In genomic region chr2:159067506-159067905, GRCm38 (mm10) we compare ENCODE assay signal across 31 mouse cellular contexts.
DNase-seq lines count a peak whose midpoint lies in the region; ATAC-seq and TF ChIP-seq lines count a peak whose summit lies in the region.
"Had no signal": no experiment of that assay in that cellular context is flagged by ENCODE, and none has a peak within 500 bp of the region (broad histone marks: within the 10 kb centered on the region; RNA-seq: fewer than 3 reads in every experiment).

No protein-coding gene starts in this region.

- no peak overlapping the region for H3K27ac ChIP-seq in kidney, postnatal 0 days
- no peak overlapping the region for H3K27ac ChIP-seq in kidney, embryonic 16.5 days (ENCODE audit: low read length)
- no peak overlapping the region for H3K27ac ChIP-seq in ES-Bruce4 (ENCODE audit: insufficient read depth, low read length)
- H3K27ac ChIP-seq in midbrain, embryonic 14.5 days (replicated peaks; ENCODE audit: low read depth, low read length) = no peak overlapping the region
- H3K27ac ChIP-seq: embryonic facial prominence, embryonic 15.5 days; forebrain, embryonic 12.5 days; hindbrain, postnatal 0 days; midbrain, embryonic 15.5 days; neural tube, embryonic 15.5 days had no signal

- no peak overlapping the region for H3K4me2 ChIP-seq in kidney, postnatal 0 days (ENCODE audit: low read length)
- H3K4me2 ChIP-seq in kidney, embryonic 16.5 days (replicated peaks; ENCODE audit: low read depth, low read length) = no peak overlapping the region
- H3K4me2 ChIP-seq in midbrain, embryonic 14.5 days (ENCODE audit: low read length) = no peak overlapping the region
- H3K4me2 ChIP-seq: embryonic facial prominence, embryonic 15.5 days; forebrain, embryonic 12.5 days; heart, embryonic 11.5 days; midbrain, embryonic 15.5 days; neural tube, embryonic 15.5 days had no signal

- 0 out of 2 replicates have a peak, but pooled peaks cover 2% of the 10 kb centered on the region for H3K4me1 ChIP-seq in kidney, postnatal 0 days (replicated peaks; ENCODE audit: insufficient read depth, low read length)
- 0 out of 2 replicates have a peak, but pooled peaks cover 4% of the 10 kb centered on the region for H3K4me1 ChIP-seq in kidney, embryonic 16.5 days (ENCODE audit: insufficient read depth, low read length)
- H3K4me1 ChIP-seq in ES-Bruce4 (ENCODE audit: control insufficient read depth, insufficient read depth, low read length) = peaks cover 2% of the 10 kb centered on the region
- H3K4me1 ChIP-seq in midbrain, embryonic 14.5 days (ENCODE audit: control insufficient read depth, insufficient read depth, low read length) = no peaks in the 10 kb centered on the region

- no peaks in the 10 kb centered on the region for H3K36me3 ChIP-seq in kidney, postnatal 0 days (ENCODE audit: insufficient read depth, low read length)
- no peaks in the 10 kb centered on the region for H3K36me3 ChIP-seq in kidney, embryonic 16.5 days (ENCODE audit: insufficient read depth, low read length)
- H3K36me3 ChIP-seq in ES-Bruce4 (ENCODE audit: control insufficient read depth, insufficient read depth, low read length, poor library complexity, severe bottlenecking) = no peaks in the 10 kb centered on the region
- H3K36me3 ChIP-seq in midbrain, embryonic 14.5 days (ENCODE audit: control insufficient read depth, insufficient read depth, low read length) = no peaks in the 10 kb centered on the region
- H3K36me3 ChIP-seq: embryonic facial prominence, embryonic 15.5 days; forebrain, embryonic 12.5 days; midbrain, embryonic 15.5 days; neural tube, embryonic 15.5 days had no signal

- H3K4me3 ChIP-seq in kidney, postnatal 0 days (replicated peaks; ENCODE audit: low read depth, low read length) = no peak overlapping the region
- H3K4me3 ChIP-seq in kidney, embryonic 16.5 days (ENCODE audit: low read length) = no peak overlapping the region
- no peak overlapping the region for H3K4me3 ChIP-seq in ES-Bruce4 (ENCODE audit: low read depth, low read length)
- no peak overlapping the region for H3K4me3 ChIP-seq in midbrain, embryonic 14.5 days (replicated peaks; ENCODE audit: low read depth, low read length)
- H3K4me3 ChIP-seq: embryonic facial prominence, embryonic 15.5 days; forebrain, embryonic 12.5 days; midbrain, embryonic 15.5 days; neural tube, embryonic 15.5 days had no signal

- DNase-seq in heart, adult 11 months = peak; percentile 76
- no peak for DNase-seq in heart, postnatal 4 days
- DNase-seq in kidney, postnatal 0 days (ENCODE audit: low spot score) = no peak
- DNase-seq in embryo, embryonic 10.5 days (ENCODE audit: low spot score) = peak; percentile 45
- no peak for DNase-seq in midbrain, embryonic 14.5 days
- DNase-seq: adrenal gland, adult 2 months; adrenal gland, postnatal 36 days; cerebellum, adult 18-20 months; cerebellum, postnatal 25 days; forebrain, postnatal 0 days; gastrocnemius, postnatal 10 days; heart, adult 18-20 months; kidney, adult 11 months; kidney, postnatal 10 days; layer of hippocampus, postnatal 36 days; liver; lung, postnatal 10 days; right cerebral cortex, adult 18-20 months; spleen, adult 18-20 months; thymus, adult 18-20 months; thymus, postnatal 25 days had no signal

- H3K27me3 ChIP-seq in kidney, postnatal 0 days (ENCODE audit: insufficient read depth, low read length) = no peaks in the 10 kb centered on the region
- no peaks in the 10 kb centered on the region for H3K27me3 ChIP-seq in kidney, embryonic 16.5 days (ENCODE audit: insufficient read depth, low read length)
- peaks cover 3% of the 10 kb centered on the region; the same call in 1 of the 2 replicates for H3K27me3 ChIP-seq in ES-Bruce4 (ENCODE audit: control insufficient read depth, insufficient read depth, low read length, poor library complexity, severe bottlenecking)
- no peaks in the 10 kb centered on the region for H3K27me3 ChIP-seq in midbrain, embryonic 14.5 days (ENCODE audit: control insufficient read depth, insufficient read depth, low read length)
- H3K27me3 ChIP-seq: embryonic facial prominence, embryonic 15.5 days had no signal

- 0 out of 2 replicates have a peak, but pooled peaks have one; percentile 15 for TF ChIP-seq CTCF in kidney, postnatal 0 days (IDR thresholded peaks at IDR 0.05; ENCODE audit: low read depth)
- peak; percentile 23 for TF ChIP-seq CTCF in ES-Bruce4 (IDR thresholded peaks at IDR 0.05; ENCODE audit: low read depth, low read length)

- 67% methylated on average over 7 of the region's 7 CpGs for WGBS in kidney, postnatal 0 days
- 65% methylated on average over 7 of the region's 7 CpGs for WGBS in kidney, embryonic 16.5 days
- 61% methylated on average over 7 of the region's 7 CpGs for WGBS in midbrain, embryonic 14.5 days

- no peak overlapping the region for H3K9ac ChIP-seq in kidney, postnatal 0 days (ENCODE audit: low read depth, low read length)
- H3K9ac ChIP-seq in kidney, embryonic 16.5 days (replicated peaks; ENCODE audit: low read length) = no peak overlapping the region
- no peak overlapping the region for H3K9ac ChIP-seq in ES-Bruce4 (ENCODE audit: low read depth, poor library complexity, severe bottlenecking)
- no peak overlapping the region for H3K9ac ChIP-seq in midbrain, embryonic 14.5 days (replicated peaks; ENCODE audit: low read length)
- H3K9ac ChIP-seq: embryonic facial prominence, embryonic 15.5 days; forebrain, embryonic 12.5 days; forebrain, postnatal 0 days; midbrain, embryonic 15.5 days; neural tube, embryonic 15.5 days had no signal

- TF ChIP-seq POLR2A in ES-Bruce4 (IDR thresholded peaks at IDR 0.05; ENCODE audit: insufficient read depth, low read length) = no peak

- no peak for TF ChIP-seq EP300 in ES-Bruce4 (IDR thresholded peaks at IDR 0.05; ENCODE audit: insufficient read depth, low read depth, low read length)

- H3K9me3 ChIP-seq in kidney, postnatal 0 days (replicated peaks; ENCODE audit: low read length) = no peaks in the 10 kb centered on the region
- H3K9me3 ChIP-seq in kidney, embryonic 16.5 days (ENCODE audit: low read length) = peaks cover 2% of the 10 kb centered on the region; the same call in 1 of the 2 replicates
- H3K9me3 ChIP-seq in ES-Bruce4 (replicated peaks; ENCODE audit: control insufficient read depth, insufficient read depth, low read length, poor library complexity, severe bottlenecking) = no peaks in the 10 kb centered on the region
- no peaks in the 10 kb centered on the region for H3K9me3 ChIP-seq in midbrain, embryonic 14.5 days (ENCODE audit: control insufficient read depth, low read length)
- H3K9me3 ChIP-seq: embryonic facial prominence, embryonic 15.5 days; forebrain, embryonic 12.5 days; midbrain, embryonic 15.5 days; neural tube, embryonic 15.5 days had no signal

- no peak for ATAC-seq in kidney, postnatal 0 days (replicated peaks; ENCODE audit: low FRiP score, low read depth)
- no peak for ATAC-seq in kidney, embryonic 16.5 days (ENCODE audit: low FRiP score, low TSS enrichment)
- ATAC-seq in inflammation-experienced regulatory T-cells, adult 6 months = no peak
- no peak for ATAC-seq in midbrain, embryonic 14.5 days (ENCODE audit: low FRiP score, low TSS enrichment)
- ATAC-seq: activated CD4-positive, CD25-positive, alpha-beta regulatory T cell, adult 4 months; forebrain, postnatal 0 days; hindbrain, postnatal 0 days; midbrain, embryonic 15.5 days had no signal

Comparison
In these comparisons a context has a peak if more than half of its experiments do, and no peak if none do; other contexts are left out.
1. DNase-seq: peak in heart, adult 11 months (single experiment) and embryo, embryonic 10.5 days (single experiment); none in heart, postnatal 4 days (single experiment), kidney, postnatal 0 days (single experiment) and midbrain, embryonic 14.5 days (single experiment).